Mouse (Mus musculus) lung, adult 2 months (tissue): ENCODE results near the gene Nhsl1. TPM values are rescaled to one million over a fixed set of nuclear protein-coding genes. Genes with fewer than 3 reads are reported as not detected.

ENCODE experiments used
- DNase-seq: peaks from one replicate; pipeline ENCODE4 v3.0.0; 2022
- H3K4me1 ChIP-seq: fragments of 200-500 bp; 2 replicates; pipeline ENCODE4 v1.6.1; 2011; ENCODE audit warnings: low read length; ENCODE audit not compliant: control insufficient read depth, insufficient read depth
- H3K4me3 ChIP-seq: fragments of 200-500 bp; replicated peaks from 2 replicates; pipeline ENCODE3; 2011; ENCODE audit warnings: low read depth, mild to moderate bottlenecking, control low read depth, low read length; ENCODE audit errors: extremely low read depth
- CTCF ChIP-seq: fragments of 200-500 bp; IDR thresholded peaks from 2 replicates; pipeline ENCODE4 v1.5.1; 2011; ENCODE audit warnings: mild to moderate bottlenecking, low read length, control low read depth; ENCODE audit not compliant: insufficient read depth
- POLR2A ChIP-seq: fragments of 200-500 bp; IDR thresholded peaks from 2 replicates; pipeline ENCODE4 v1.6.1; 2011; ENCODE audit warnings: low read depth, mild to moderate bottlenecking, control low read depth, low read length, borderline replicate concordance; ENCODE audit errors: extremely low read depth
- WGBS: fragments of 180-500 bp; shearing (Covaris S2); methylation state at CpG from one replicate; pipeline ENCODE4 v1.1.7; 2018; 5-methylcytosine and 5-hydroxymethylcytosine counted together
- polyA plus RNA-seq: library from polyadenylated mRNA; depleted of rRNA; stranded (reverse); fragments of >200 nt; gene quantifications from 2 replicates; pipeline ENCODE4 v1.2.3, GENCODE M21; 2012

The Nhsl1 gene
- polyA plus RNA-seq, 1 experiment, result 9.0 TPM

DNA sequence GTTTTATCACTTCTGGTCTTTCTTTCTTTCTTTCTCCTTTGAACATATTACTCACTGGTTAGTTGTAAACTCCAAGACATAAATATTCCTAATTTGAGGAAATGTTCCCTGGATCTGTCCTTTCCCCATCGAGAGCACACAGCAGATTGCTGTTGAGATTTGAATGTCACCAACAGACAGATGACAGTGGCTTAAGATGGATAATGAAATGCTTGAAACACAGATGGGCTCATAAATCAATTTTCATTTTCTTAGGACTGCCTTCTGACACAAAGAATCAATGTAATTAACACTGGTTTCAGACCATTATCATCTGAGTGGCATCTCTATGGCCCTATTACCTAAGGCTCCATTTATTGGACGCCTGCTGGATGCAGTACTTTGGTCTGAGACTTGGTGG lies 203.8 kb downstream of the Nhsl1 start:
- TF ChIP-seq POLR2A, result no peak
- TF ChIP-seq CTCF, result no peak
- 77% methylated on average over 2 of the region's 2 CpGs for WGBS
- Histone ChIP-seq H3K4me3 (no peak overlapping the region), H3K4me1 (no peaks in the 10 kb centered on the region)
- no peak for DNase-seq

DNA sequence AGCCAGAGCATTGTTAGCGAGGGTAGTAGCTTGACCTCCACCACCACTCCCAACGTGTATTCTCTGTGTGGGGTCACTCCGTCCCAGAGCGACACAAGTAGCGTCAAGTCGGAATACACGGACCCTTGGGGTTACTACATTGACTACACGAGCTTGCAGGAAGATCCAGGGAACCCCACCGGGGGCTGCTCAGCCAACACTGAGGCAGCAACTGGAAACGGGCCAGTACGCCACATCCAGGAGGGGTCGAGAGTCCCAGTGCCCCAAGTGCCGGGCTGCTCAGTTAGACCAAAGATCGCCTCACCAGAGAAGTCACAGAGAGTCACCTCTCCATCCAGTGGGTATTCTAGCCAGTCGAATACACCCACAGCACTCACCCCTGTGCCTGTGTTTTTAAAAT lies 206.5 kb downstream of the Nhsl1 start:
- 84% methylated on average over 15 of the region's 15 CpGs for WGBS
- TF ChIP-seq POLR2A, result no peak
- no peak for TF ChIP-seq CTCF
- Histone ChIP-seq H3K4me3 (no peak overlapping the region), H3K4me1 (no peaks in the 10 kb centered on the region)
- DNase-seq, result no peak

DNA sequence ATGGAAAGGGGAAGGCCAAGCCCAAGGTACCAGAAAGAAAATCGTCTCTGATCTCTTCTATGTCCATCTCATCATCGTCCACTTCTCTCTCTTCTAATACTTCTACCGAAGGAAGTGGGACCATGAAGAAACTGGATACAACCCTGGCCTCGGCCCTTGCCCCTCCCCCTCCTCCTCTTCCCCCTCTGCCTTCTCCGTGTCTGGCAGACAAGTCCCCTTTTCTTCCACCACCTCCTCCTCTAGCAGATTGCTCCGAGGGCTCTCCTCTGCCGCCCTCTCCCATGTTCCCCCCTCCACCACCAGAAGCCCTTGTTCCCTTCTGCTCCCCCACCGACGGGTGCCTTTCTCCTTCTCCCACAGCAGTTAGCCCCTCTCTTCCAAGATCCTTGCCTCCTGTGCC lies 206.9 kb downstream of the Nhsl1 start:
- DNase-seq, result no peak
- TF ChIP-seq POLR2A (no peak), CTCF (no peak)

DNA sequence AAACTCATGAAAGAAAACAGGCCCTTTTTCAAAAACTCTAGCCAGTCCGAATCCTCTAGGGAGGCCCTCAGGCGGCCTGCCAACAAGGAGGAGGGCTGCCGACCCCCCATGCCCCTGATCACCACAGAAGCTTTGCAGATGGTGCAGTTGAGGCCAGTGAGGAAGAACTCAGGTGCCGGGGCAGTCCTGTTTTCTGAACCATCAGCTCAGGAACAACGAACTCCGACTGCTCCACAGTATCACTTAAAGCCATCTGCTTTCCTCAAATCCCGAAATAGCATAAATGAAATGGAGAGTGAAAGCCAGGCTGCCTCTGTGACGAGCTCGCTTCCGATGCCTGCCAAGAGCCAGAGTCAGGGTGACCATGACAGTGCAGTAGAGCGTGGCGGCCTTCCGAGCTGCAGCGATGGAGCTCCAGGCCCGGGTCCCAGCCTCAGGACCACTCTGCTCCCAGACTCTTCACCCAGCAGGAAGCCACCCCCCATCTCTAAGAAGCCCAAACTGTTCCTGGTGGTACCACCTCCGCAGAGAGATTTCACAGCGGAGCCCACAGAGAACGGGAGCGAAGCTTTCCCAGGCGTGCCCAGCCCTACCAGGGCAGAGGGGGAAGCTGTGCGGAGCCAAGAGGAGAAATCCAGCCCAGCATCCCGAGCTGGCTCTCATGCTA lies 207.5 kb downstream of the Nhsl1 start:
- WGBS, result 84% methylated on average over 22 of the region's 22 CpGs
- no peak for DNase-seq

More for the DNA sequence above, 206.9 kb downstream of the Nhsl1 start:
- WGBS, result 63% methylated on average over 9 of the region's 9 CpGs
- Histone ChIP-seq H3K4me1 (no peaks in the 10 kb centered on the region), H3K4me3 (no peak overlapping the region)

DNA sequence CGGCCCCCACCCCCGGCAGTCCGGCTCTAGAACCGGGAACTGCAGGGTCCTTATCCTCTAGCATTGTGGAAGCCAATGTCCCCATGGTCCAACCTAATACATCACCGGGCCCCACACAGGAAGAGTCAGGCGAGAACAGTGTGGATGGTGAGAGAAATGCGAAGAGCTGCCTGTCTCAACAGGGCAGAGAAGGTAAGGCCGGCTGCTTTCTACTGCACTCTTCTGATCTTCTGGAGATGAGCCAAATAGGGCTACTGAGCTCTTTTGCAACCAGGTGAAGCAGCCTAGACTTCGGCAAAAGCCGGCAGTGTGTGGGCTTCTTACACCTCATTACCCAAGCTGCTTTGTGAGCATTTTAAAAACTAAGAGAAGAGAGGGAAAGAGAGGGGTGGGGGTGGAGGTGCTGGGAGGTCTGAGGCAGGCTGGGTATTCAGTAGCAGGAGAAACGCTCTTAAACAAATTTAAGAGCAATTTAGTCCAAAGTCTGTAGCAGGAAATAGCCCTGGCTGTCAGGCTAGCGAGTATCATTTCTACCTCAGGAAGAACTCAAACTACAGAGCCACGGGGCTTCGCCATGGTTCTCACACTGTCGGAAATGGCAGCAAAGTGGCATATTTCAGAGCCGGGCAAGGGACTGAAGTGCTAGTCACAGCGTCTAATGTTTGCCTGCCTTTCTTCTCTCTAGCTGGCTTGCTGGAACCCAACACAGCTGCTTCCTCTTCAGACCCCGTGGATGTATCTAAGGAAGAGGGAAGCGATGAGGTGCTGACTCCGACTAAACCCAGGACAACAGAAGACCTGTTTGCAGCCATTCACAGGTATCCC lies 208.3 kb downstream of the Nhsl1 start:
- DNase-seq, result no peak
- WGBS, result 53% methylated on average over 20 of the region's 20 CpGs
- Histone ChIP-seq H3K4me1 (no peaks in the 10 kb centered on the region), H3K4me3 (no peak overlapping the region)
- no peak for TF ChIP-seq CTCF
- no peak for TF ChIP-seq POLR2A

More for the DNA sequence above, 207.5 kb downstream of the Nhsl1 start:
- no peaks in the 10 kb centered on the region for H3K4me1 ChIP-seq
- TF ChIP-seq CTCF (no peak), POLR2A (no peak)
- H3K4me3 ChIP-seq, result no peak overlapping the region

DNA sequence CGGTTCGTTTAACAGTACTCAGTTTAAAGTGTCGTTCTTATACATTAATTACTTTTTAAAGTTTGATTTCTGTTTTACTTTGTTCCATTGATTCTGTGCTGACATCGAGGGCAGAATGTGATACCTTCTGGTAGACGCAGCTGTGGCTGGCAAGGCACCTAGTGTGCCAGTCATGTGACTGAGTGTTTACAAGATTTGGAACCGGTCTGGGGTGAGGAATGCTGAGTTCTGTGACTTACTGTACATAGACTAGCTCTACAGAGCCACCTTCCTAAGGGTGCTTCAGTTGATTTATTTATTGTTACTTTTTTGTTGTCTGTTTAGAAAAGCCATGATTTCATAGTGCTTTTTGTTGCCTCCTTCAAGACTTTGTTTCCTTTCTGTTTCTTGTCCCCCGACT lies 209.0 kb downstream of the Nhsl1 start:
- TF ChIP-seq POLR2A, result no peak
- Histone ChIP-seq H3K4me3 (no peak overlapping the region), H3K4me1 (no peaks in the 10 kb centered on the region)
- no peak for DNase-seq
- 42% methylated on average over 7 of the region's 7 CpGs for WGBS

DNA sequence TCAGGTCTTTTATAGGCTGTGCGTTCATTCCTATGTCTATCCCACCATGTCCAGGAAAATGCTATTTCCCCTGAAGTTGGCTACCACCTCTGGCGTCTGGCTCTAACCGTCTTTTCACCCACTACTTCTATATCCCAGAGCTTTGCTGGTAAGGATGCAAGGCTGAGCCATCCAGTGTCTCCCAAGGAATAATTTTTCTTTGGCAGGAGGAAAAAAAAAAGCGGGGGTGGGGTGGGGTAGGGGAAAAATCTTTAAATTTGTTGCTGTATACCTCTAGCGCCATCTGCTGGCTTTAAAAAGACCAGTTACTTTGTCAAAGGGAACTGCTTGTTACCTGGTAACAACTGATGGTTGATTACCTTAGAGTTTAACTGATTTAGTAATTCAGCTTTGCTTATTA lies 209.7 kb downstream of the Nhsl1 start:
- 51% methylated on average over 5 of the region's 5 CpGs for WGBS
- peak; percentile 16 for DNase-seq
- H3K4me3 ChIP-seq, result no peak overlapping the region
- TF ChIP-seq POLR2A (no peak), CTCF (no peak)
- no peaks in the 10 kb centered on the region for H3K4me1 ChIP-seq

DNA sequence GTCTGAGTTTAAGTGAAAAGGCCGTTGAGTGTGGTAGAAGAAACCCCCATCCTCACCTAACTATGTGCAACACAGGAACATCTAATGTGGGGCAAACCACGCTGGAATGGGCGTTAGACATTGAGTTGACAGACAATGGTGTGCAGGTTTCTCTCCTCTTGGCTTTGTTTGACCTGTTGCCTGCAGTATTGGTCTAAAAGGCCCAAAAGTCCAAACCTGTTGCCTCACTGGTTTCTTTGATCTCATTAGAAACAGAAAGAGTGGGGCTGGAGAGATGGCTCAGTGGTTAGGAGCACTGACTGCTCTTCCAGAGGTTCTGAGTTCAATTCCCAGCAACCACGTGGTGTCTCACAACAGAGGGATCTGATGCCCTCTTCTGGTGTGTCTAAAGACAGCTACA lies 210.4 kb downstream of the Nhsl1 start:
- WGBS, result 85% methylated on average over 4 of the region's 4 CpGs
- Histone ChIP-seq H3K4me1 (no peaks in the 10 kb centered on the region), H3K4me3 (no peak overlapping the region)
- no peak for DNase-seq
- TF ChIP-seq POLR2A (no peak), CTCF (no peak)

DNA sequence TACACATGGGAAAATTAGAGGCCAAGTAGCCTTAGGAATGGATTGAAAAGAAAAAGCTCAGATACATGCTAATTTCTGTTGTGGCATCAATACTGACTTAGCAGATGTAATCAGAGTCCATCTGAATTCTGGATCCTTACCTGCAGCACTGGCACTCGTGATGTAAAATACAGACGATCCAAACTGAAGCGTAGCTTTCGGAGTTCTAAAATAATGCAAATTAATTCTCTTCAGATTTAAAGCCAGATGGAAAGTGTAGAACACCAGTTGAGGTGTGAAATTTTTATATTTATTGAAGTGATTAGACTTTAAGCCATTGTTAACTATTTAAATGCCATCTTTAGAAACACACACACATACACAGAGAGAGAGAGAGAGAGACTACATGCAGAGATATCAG lies 211.4 kb downstream of the Nhsl1 start:
- Histone ChIP-seq H3K4me1 (no peaks in the 10 kb centered on the region), H3K4me3 (no peak overlapping the region)
- TF ChIP-seq POLR2A (no peak), CTCF (no peak)
- 93% methylated on average over 4 of the region's 4 CpGs for WGBS
- no peak for DNase-seq

DNA sequence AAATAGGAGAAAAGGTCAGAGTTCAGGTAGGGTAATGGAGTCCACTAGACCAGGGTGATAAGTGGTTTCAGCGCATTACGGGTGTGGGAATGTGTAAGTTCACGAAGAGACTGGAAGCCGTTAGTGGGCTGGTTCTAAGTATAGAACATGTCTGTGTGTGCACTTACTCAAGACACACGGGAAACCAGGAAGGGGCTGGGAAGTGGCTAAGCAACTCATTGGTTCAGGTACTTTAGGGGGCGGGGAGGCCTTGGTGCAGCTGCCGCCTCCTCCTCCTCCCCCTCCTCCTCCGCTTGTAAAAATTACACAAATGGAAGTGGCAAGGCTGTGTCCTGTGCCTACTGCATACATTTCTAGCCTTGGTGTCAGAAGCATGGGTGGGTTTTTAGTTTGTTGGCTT lies 213.5 kb downstream of the Nhsl1 start:
- H3K4me1 ChIP-seq, result no peaks in the 10 kb centered on the region
- no peak for DNase-seq
- H3K4me3 ChIP-seq, result no peak overlapping the region
- 68% methylated on average over 8 of the region's 8 CpGs for WGBS
- TF ChIP-seq CTCF (no peak), POLR2A (no peak)
